Mouse (Mus musculus) right cerebral cortex, postnatal 36 days (tissue): ENCODE results near the gene Gtf3c6.
A peak's percentile ranks its signal among the peaks of the same experiment; 100 is the strongest.

Experiments
- DNase-seq, 2 experiments: peaks; one replicate each; pipeline ENCODE4 v3.0.0; 2022; ENCODE audit warnings: low spot score in 2 of 2, mixed read lengths in 1 of 2

Gtf3c6 gene

GRCm38 (mm10) chr10:40257414-40258255 is at the start of gene Gtf3c6:
Gene Gtf3c6 (minus strand): TSS chr10:40258108.
- DNase-seq = peak; percentile 89 to 90

GRCm38 (mm10) chr10:40305989-40306388 is 48.1 kb upstream of the Gtf3c6 start:
- DNase-seq = no peak

GRCm38 (mm10) chr10:40302140-40302985 is 44.5 kb upstream of the Gtf3c6 start, which contains the start of gene Amd1:
Gene Amd1 (minus strand): TSS chr10:40302186.
- DNase-seq = peak; percentile 99

GRCm38 (mm10) chr10:40301181-40302075 is 43.5 kb upstream of the Gtf3c6 start:
- peak; percentile 5 to 27 for DNase-seq

- peak; percentile 79 to 85 for DNase-seq
Measured at GRCm38 (mm10) chr10:40300648-40301171, 42.8 kb upstream of the Gtf3c6 start.

- no peak for DNase-seq
Measured at GRCm38 (mm10) chr10:40292640-40293039, 34.7 kb upstream of the Gtf3c6 start.

- no peak for DNase-seq
Measured at GRCm38 (mm10) chr10:40286767-40287166, 28.9 kb upstream of the Gtf3c6 start.

- no peak for DNase-seq
Measured at GRCm38 (mm10) chr10:40285571-40285970, 27.7 kb upstream of the Gtf3c6 start.

- no peak for DNase-seq
Measured at GRCm38 (mm10) chr10:40284997-40285396, 27.1 kb upstream of the Gtf3c6 start.

- peak; percentile 25 to 38 for DNase-seq
Measured at GRCm38 (mm10) chr10:40284179-40284831, 26.4 kb upstream of the Gtf3c6 start.

GRCm38 (mm10) chr10:40283636-40284035 is 25.7 kb upstream of the Gtf3c6 start:
- DNase-seq = no peak

- DNase-seq = no peak
Measured at GRCm38 (mm10) chr10:40281565-40281964, 23.7 kb upstream of the Gtf3c6 start.

GRCm38 (mm10) chr10:40278317-40278716 is 20.4 kb upstream of the Gtf3c6 start:
- no peak for DNase-seq

- DNase-seq = no peak
Measured at GRCm38 (mm10) chr10:40275991-40276390, 18.1 kb upstream of the Gtf3c6 start.

GRCm38 (mm10) chr10:40273938-40274337 is 16.0 kb upstream of the Gtf3c6 start:
- DNase-seq = no peak

GRCm38 (mm10) chr10:40271216-40271615 is 13.3 kb upstream of the Gtf3c6 start:
- DNase-seq = no peak

- DNase-seq = no peak
Measured at GRCm38 (mm10) chr10:40264920-40265319, 7.0 kb upstream of the Gtf3c6 start.

GRCm38 (mm10) chr10:40263691-40264090 is 5.8 kb upstream of the Gtf3c6 start:
- DNase-seq = no peak

GRCm38 (mm10) chr10:40262200-40262599 is 4.3 kb upstream of the Gtf3c6 start:
- DNase-seq = no peak

- DNase-seq = no peak
Measured at GRCm38 (mm10) chr10:40260305-40260704, 2.4 kb upstream of the Gtf3c6 start.

- DNase-seq = no peak
Measured at GRCm38 (mm10) chr10:40259542-40259941, 1.6 kb upstream of the Gtf3c6 start.
